Mouse (Mus musculus) liver, adult 2 months (tissue): Measurements from ENCODE around the gene Cpsf6.

Experiments
- CTCF ChIP-seq: fragments of 200-500 bp; IDR thresholded peaks from 2 replicates; pipeline ENCODE4 v1.5.1; 2011; ENCODE audit warnings: low read depth, low read length, control low read depth
- POLR2A ChIP-seq: fragments of 200-500 bp; IDR thresholded peaks from 2 replicates; pipeline ENCODE4 v1.6.1; 2011; ENCODE audit warnings: low read length, control low read depth; ENCODE audit not compliant: insufficient read depth; ENCODE audit errors: extremely low read depth

DNA sequence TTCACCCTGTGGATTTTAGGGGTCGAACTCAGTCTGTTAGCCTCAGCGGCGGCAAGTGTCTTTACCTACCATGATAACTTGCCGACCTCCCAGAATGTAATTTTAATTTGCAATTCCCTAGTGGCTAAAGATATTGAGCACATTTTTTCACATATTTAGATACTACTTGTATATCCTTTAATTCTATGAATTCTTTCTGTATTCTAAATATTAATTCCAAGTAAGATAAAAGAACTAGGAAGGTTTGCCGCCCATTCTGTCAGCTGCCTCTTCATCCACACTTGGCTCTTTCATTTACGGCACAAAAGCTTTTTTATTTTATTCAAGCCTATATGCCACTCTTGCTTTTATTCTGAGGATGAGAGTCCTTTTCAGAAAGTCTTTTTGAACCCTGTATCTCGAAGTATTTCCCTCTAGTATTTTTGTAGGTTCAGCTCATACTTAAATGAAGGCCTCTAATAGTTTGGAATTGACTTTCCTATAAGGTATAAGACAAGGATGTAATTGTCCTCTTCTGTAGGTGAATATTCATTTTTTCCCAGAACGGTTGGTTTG lies 3.3 kb upstream of the Cpsf6 start:
- TF ChIP-seq CTCF = no peak
- TF ChIP-seq POLR2A = no peak
